Mouse (Mus musculus) cerebellum, adult 9-10 months (tissue): Measurements from ENCODE around the gene Snap29.

Experiments
- DNase-seq: peaks from one replicate; pipeline ENCODE4 v3.0.0; 2022

The Snap29 gene

GRCm38 (mm10) chr16:17474761-17475160, 69.0 kb downstream of the Snap29 start:
- DNase-seq = no peak

GRCm38 (mm10) chr16:17475326-17475725, 69.5 kb downstream of the Snap29 start:
- DNase-seq = no peak

GRCm38 (mm10) chr16:17478331-17478943, 72.7 kb downstream of the Snap29 start:
- DNase-seq = no peak
